Mouse (Mus musculus) bone marrow, adult 2 months (tissue): ENCODE results near the gene Pip5k1a. TPM values are rescaled to one million over a fixed set of nuclear protein-coding genes. Genes with fewer than 3 reads are reported as not detected.
"Not testable (repeated sequence)": the region's sequence is repeated elsewhere in the genome, so short reads cannot be mapped to it uniquely, and the experiment has no call there.

Source experiments
- H3K27ac ChIP-seq: fragments of 200-500 bp; 2 replicates; pipeline ENCODE4 v1.5.1; 2012; ENCODE audit warnings: low read depth, mild to moderate bottlenecking, control low read depth, inconsistent platforms, low read length; ENCODE audit not compliant: control insufficient read depth, poor library complexity, insufficient read depth
- H3K4me1 ChIP-seq: fragments of 200-500 bp; 2 replicates; pipeline ENCODE4 v1.6.1; 2011; ENCODE audit warnings: low read length; ENCODE audit not compliant: control insufficient read depth, insufficient read depth
- H3K4me3 ChIP-seq: fragments of 200-500 bp; replicated peaks from 2 replicates; pipeline ENCODE3; 2011; ENCODE audit warnings: mild to moderate bottlenecking, low read depth, low read length, control low read depth; ENCODE audit not compliant: control insufficient read depth
- CTCF ChIP-seq: fragments of 200-500 bp; IDR thresholded peaks from 2 replicates; pipeline ENCODE4 v1.5.1; 2011; ENCODE audit warnings: low read length, control low read depth; ENCODE audit not compliant: control insufficient read depth, insufficient read depth
- POLR2A ChIP-seq: fragments of 200-500 bp; IDR thresholded peaks from 2 replicates; pipeline ENCODE4 v1.6.1; 2011; ENCODE audit warnings: low read depth, mild to moderate bottlenecking, control low read depth, low read length, borderline replicate concordance; ENCODE audit not compliant: control insufficient read depth
- WGBS: fragments of 180-500 bp; shearing (Covaris S2); methylation state at CpG from one replicate; pipeline ENCODE4 v1.1.7; 2018; 5-methylcytosine and 5-hydroxymethylcytosine counted together
- polyA plus RNA-seq: library from polyadenylated mRNA; stranded (reverse); fragments of >200 nt; gene quantifications from 2 replicates; pipeline ENCODE4 v1.2.4, GENCODE M21; 2011; ENCODE audit warnings: low replicate concordance; ENCODE audit not compliant: missing spikeins, insufficient read depth, insufficient read length

The Pip5k1a gene
- polyA plus RNA-seq, 1 experiment, result 38.8 TPM

- no peak for TF ChIP-seq CTCF
- no peak for TF ChIP-seq POLR2A
- no peak overlapping the region for H3K27ac ChIP-seq
- no peaks in the 10 kb centered on the region; the same call in 1 of the 2 replicates for H3K4me1 ChIP-seq
- 44% methylated on average over 2 of the region's 2 CpGs for WGBS
- no peak overlapping the region for H3K4me3 ChIP-seq
Measured at GRCm38 (mm10) chr3:95107898-95108297, 1.2 kb upstream of the Pip5k1a start.

GRCm38 (mm10) chr3:95107308-95107707 is 578 bp upstream of the Pip5k1a start:
- H3K27ac ChIP-seq, H3K4me1 ChIP-seq, H3K4me3 ChIP-seq: not testable (repeated sequence)

GRCm38 (mm10) chr3:95105586-95106337 is 968 bp downstream of the Pip5k1a start:
- Histone ChIP-seq H3K4me1 (no peaks in the 10 kb centered on the region; the same call in 1 of the 2 replicates), H3K27ac (peak overlapping the region; percentile 83), H3K4me3 (peak overlapping the region; percentile 93)
- TF ChIP-seq POLR2A (no peak), CTCF (no peak)
- WGBS, result under 1% methylated on average over 16 of the region's 16 CpGs

- 6% methylated on average over 4 of the region's 4 CpGs for WGBS
Measured at GRCm38 (mm10) chr3:95105121-95105520, 1.6 kb downstream of the Pip5k1a start.

GRCm38 (mm10) chr3:95100854-95101253 is 5.9 kb downstream of the Pip5k1a start:
- Histone ChIP-seq H3K27ac (no peak overlapping the region), H3K4me3 (no peak overlapping the region), H3K4me1 (no peaks in the 10 kb centered on the region; the same call in 1 of the 2 replicates)
- TF ChIP-seq CTCF, result no peak
- TF ChIP-seq POLR2A, result no peak
- 9% methylated on average over 2 of the region's 2 CpGs for WGBS

More at GRCm38 (mm10) chr3:95105121-95105520, 1.6 kb downstream of the Pip5k1a start:
- TF ChIP-seq CTCF (no peak), POLR2A (no peak)
- Histone ChIP-seq H3K4me3 (peak overlapping the region; percentile 50), H3K4me1 (no peaks in the 10 kb centered on the region; the same call in 1 of the 2 replicates), H3K27ac (no peak overlapping the region)

- WGBS, result 97% methylated on average over 1 of the region's 1 CpGs
- Histone ChIP-seq H3K4me1 (no peaks in the 10 kb centered on the region), H3K27ac (no peak overlapping the region), H3K4me3 (no peak overlapping the region)
- TF ChIP-seq POLR2A (no peak), CTCF (no peak)
Measured at GRCm38 (mm10) chr3:95088071-95088470, 18.7 kb downstream of the Pip5k1a start.

- Histone ChIP-seq H3K4me3 (no peak overlapping the region), H3K27ac (no peak overlapping the region), H3K4me1 (no peaks in the 10 kb centered on the region)
- no peak for TF ChIP-seq POLR2A
- TF ChIP-seq CTCF, result no peak
- WGBS, result 92% methylated on average over 2 of the region's 2 CpGs
Measured at GRCm38 (mm10) chr3:95071606-95072005, 35.1 kb downstream of the Pip5k1a start.

GRCm38 (mm10) chr3:95066570-95066969 is 40.2 kb downstream of the Pip5k1a start:
- 75% methylated on average over 11 of the region's 11 CpGs for WGBS
- Histone ChIP-seq H3K27ac (no peak overlapping the region), H3K4me3 (no peak overlapping the region), H3K4me1 (no peaks in the 10 kb centered on the region)
- TF ChIP-seq POLR2A, result no peak
- TF ChIP-seq CTCF, result no peak

GRCm38 (mm10) chr3:95066095-95066494 is 40.6 kb downstream of the Pip5k1a start:
- Histone ChIP-seq H3K4me1 (no peaks in the 10 kb centered on the region), H3K4me3 (no peak overlapping the region), H3K27ac (no peak overlapping the region)
- no peak for TF ChIP-seq POLR2A
- TF ChIP-seq CTCF, result no peak
- WGBS, result 71% methylated on average over 6 of the region's 6 CpGs
